Mouse (Mus musculus): ENCODE measurements around the gene Map3k20. TPM values are rescaled to one million over a fixed set of nuclear protein-coding genes. Genes with fewer than 3 reads are reported as not detected.

The Map3k20 gene
- polyA plus RNA-seq, 2 experiments: 5.6 to 7.5 TPM

DNA sequence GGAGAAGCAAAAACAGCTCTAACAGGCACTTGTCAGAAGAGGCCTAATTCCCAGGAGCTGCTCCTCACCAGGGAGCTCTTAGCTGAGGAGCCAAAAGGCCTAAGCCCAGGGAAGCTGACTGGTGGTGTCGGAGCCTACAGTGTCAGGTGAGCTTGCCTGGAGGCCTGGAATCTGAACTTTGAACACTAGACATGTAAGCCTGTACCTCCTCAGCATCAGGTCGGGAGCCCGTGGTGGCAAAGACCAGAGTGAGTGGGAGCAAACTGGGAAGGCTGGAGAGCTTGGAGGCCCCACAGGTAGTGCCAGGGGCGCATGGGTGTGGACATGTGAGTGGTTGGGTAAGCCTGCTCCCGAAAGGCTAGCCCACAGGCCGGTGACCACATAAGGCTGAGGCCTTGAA, 37.6 kb upstream of the Map3k20 start:
- H3K9ac ChIP-seq (replicated peaks): no peak overlapping the region
- no peaks in the 10 kb centered on the region for H3K4me1 ChIP-seq (replicated peaks; ENCODE audit: control insufficient read depth in 2 of 2, insufficient read depth in 2 of 2, low read length in 1 of 2)
- no peak for DNase-seq (ENCODE audit: low read depth in 3 of 3, low spot score in 3 of 3)
- no peak for TF ChIP-seq CTCF (IDR thresholded peaks at IDR 0.05; ENCODE audit: low read depth)
- TF ChIP-seq EP300 (IDR thresholded peaks at IDR 0.05; ENCODE audit: low read depth): no peak
- H3K36me3 ChIP-seq (replicated peaks; ENCODE audit: control insufficient read depth, insufficient read depth, low read depth): no peaks in the 10 kb centered on the region
- no peaks in the 10 kb centered on the region for H3K27me3 ChIP-seq (ENCODE audit: control insufficient read depth, insufficient read depth, low read length)
- H3K4me2 ChIP-seq (ENCODE audit: low read depth): no peak overlapping the region
- H3K9me3 ChIP-seq (ENCODE audit: control insufficient read depth, low read length): no peaks in the 10 kb centered on the region
- WGBS (ENCODE audit: insufficient replicate concordance): 71% methylated on average over 6 of the region's 6 CpGs
- no peak for ATAC-seq (ENCODE audit: insufficient read depth)
- H3K27ac ChIP-seq: no peak overlapping the region
- H3K4me3 ChIP-seq (ENCODE audit: insufficient read depth in 1 of 2, low read depth in 2 of 2, low read length in 2 of 2): no peak overlapping the region

DNA sequence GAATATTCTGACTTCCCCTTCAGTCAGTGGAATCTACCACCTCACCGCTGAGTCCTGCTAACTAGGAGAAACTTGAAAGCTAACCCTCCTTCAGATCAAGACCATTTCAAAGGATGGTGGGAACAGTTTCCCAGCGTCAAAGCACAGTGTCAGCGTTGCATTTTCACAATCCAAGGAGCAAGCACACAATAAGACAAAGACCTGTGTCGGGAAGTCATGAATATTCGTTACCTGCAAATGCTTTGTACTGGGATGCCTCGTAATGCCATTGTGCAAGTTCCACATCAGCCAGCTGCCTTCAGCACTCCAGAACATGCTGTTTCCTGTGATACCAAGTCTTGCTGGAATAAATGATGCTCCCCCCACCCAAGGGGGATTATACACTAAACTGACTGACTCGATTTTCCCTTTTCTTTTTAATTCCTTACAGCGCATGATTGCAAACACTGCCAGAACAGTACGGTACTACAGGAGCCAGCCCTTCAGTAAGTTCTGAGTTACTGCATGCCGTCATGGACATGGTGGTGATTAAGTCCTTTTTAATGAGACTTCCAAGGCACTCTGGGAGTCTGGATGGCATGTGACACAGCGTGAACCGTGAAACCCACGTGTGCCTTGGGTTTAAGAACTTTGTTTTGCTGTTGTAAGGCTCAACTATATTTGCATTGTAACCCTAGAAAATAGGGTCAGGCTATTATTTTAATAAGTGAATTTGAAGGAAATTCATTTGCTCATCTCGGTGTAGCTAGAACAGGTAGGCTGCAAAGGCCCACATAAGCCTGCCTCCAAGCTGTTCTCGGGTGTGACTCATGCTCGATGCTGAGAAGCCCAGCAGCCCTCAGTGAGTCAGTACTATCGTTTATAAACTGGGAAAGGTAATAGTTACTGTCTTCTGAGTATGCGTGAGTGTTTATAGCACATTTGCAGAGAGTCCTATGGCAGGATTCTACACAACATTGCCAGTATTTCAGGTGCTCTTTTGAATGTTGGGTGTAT, 32.6 kb upstream of the Map3k20 start:
- Histone ChIP-seq H3K4me1 (replicated peaks; ENCODE audit: control insufficient read depth in 2 of 2, insufficient read depth in 2 of 2, low read length in 1 of 2) (no peaks in the 10 kb centered on the region), H3K9ac (replicated peaks) (no peak overlapping the region), H3K36me3 (replicated peaks; ENCODE audit: control insufficient read depth, insufficient read depth, low read depth) (no peaks in the 10 kb centered on the region), H3K27me3 (ENCODE audit: control insufficient read depth, insufficient read depth, low read length) (no peaks in the 10 kb centered on the region), H3K4me2 (ENCODE audit: low read depth) (no peak overlapping the region), H3K27ac (no peak overlapping the region), H3K9me3 (ENCODE audit: control insufficient read depth, low read length) (no peaks in the 10 kb centered on the region), H3K4me3 (ENCODE audit: insufficient read depth in 1 of 2, low read depth in 2 of 2, low read length in 2 of 2) (no peak overlapping the region)
- WGBS (ENCODE audit: insufficient replicate concordance): 66% methylated on average over 18 of the region's 18 CpGs
- no peak for TF ChIP-seq EP300 (IDR thresholded peaks at IDR 0.05; ENCODE audit: low read depth)
- no peak for TF ChIP-seq CTCF (IDR thresholded peaks at IDR 0.05; ENCODE audit: low read depth)
- ATAC-seq (ENCODE audit: insufficient read depth): no peak
- DNase-seq (ENCODE audit: low read depth in 3 of 3, low spot score in 3 of 3): no peak

DNA sequence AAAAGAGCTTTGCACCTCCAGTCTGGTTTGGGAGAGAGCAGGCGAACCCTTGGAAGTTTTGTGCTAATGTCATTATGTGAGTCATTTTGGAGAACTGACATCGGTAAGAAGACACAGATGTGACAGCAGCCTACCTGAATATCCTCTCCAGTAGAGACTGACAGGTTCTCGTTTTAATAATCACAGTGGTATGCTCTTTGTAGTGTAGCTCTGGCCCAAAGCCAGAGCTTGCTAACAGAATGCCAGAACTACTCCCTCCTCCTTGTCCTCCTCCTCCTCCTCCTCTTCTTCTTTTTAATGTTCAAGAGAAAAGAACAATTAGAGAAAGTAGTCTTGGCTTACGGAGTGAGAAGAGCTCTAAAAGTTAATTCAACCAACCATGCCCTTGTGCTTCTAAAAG, 31.6 kb upstream of the Map3k20 start:
- Histone ChIP-seq H3K4me2 (ENCODE audit: low read depth) (no peak overlapping the region), H3K36me3 (replicated peaks; ENCODE audit: control insufficient read depth, insufficient read depth, low read depth) (no peaks in the 10 kb centered on the region), H3K4me3 (ENCODE audit: insufficient read depth in 1 of 2, low read depth in 2 of 2, low read length in 2 of 2) (no peak overlapping the region), H3K9ac (replicated peaks) (no peak overlapping the region), H3K9me3 (ENCODE audit: control insufficient read depth, low read length) (no peaks in the 10 kb centered on the region), H3K27me3 (ENCODE audit: control insufficient read depth, insufficient read depth, low read length) (no peaks in the 10 kb centered on the region), H3K4me1 (replicated peaks; ENCODE audit: control insufficient read depth in 2 of 2, insufficient read depth in 2 of 2, low read length in 1 of 2) (no peaks in the 10 kb centered on the region), H3K27ac (no peak overlapping the region)
- TF ChIP-seq EP300 (IDR thresholded peaks at IDR 0.05; ENCODE audit: low read depth): no peak
- no peak for TF ChIP-seq CTCF (IDR thresholded peaks at IDR 0.05; ENCODE audit: low read depth)
- WGBS (ENCODE audit: insufficient replicate concordance): 66% methylated on average over 4 of the region's 4 CpGs
- DNase-seq (ENCODE audit: low read depth in 3 of 3, low spot score in 3 of 3) (no peak), ATAC-seq (ENCODE audit: insufficient read depth) (no peak)

DNA sequence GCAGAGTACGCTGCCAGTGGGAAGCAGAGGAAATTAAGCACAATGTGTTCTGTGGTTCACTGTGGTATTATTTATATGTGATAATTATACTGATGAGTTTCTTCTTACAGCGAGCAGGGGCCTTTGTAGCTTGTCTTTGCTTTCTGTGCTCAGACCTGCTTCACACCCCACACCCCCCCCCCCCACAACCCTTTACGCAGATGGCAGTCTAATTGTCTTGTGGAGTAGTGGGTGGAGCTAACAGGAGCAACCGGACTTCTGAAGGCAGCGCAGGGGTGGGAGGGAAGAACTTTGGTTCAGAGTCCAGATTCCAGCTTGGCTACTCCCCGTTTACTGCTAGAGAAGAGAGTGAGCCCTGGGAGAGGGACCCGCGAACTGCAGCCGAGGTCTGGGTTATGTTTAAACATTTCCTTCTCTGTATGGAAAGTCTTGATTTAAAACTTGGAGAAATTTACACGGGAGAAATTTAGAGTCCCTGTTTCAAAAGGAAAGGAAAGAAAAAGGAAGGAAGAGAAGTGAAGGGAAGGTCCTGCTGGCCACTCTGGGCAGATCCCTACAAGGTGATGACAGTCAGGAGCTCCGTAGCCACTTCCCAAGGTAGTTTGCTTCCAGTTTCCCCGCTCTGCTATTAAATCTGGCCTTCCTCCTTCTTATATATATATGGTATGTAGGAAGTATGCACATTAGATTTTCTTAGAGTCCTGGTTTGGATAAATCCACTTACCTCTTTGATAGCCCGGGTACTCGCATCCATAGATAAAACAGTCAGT, 30.4 kb upstream of the Map3k20 start:
- TF ChIP-seq EP300 (IDR thresholded peaks at IDR 0.05; ENCODE audit: low read depth) (no peak), CTCF (IDR thresholded peaks at IDR 0.05; ENCODE audit: low read depth) (no peak)
- Histone ChIP-seq H3K27me3 (ENCODE audit: control insufficient read depth, insufficient read depth, low read length) (no peaks in the 10 kb centered on the region), H3K9ac (replicated peaks) (no peak overlapping the region), H3K4me1 (replicated peaks; ENCODE audit: control insufficient read depth in 2 of 2, insufficient read depth in 2 of 2, low read length in 1 of 2) (no peaks in the 10 kb centered on the region), H3K36me3 (replicated peaks; ENCODE audit: control insufficient read depth, insufficient read depth, low read depth) (no peaks in the 10 kb centered on the region), H3K4me2 (ENCODE audit: low read depth) (no peak overlapping the region; the same call in 1 of the 2 replicates), H3K27ac (no peak overlapping the region), H3K9me3 (ENCODE audit: control insufficient read depth, low read length) (no peaks in the 10 kb centered on the region), H3K4me3 (ENCODE audit: insufficient read depth in 1 of 2, low read depth in 2 of 2, low read length in 2 of 2) (no peak overlapping the region)
- peak in 2 of 3 experiments; percentile 6 to 11 for DNase-seq (ENCODE audit: low read depth in 3 of 3, low spot score in 3 of 3)
- 44% methylated on average over 14 of the region's 14 CpGs for WGBS (ENCODE audit: insufficient replicate concordance)
- ATAC-seq (ENCODE audit: insufficient read depth): no peak

DNA sequence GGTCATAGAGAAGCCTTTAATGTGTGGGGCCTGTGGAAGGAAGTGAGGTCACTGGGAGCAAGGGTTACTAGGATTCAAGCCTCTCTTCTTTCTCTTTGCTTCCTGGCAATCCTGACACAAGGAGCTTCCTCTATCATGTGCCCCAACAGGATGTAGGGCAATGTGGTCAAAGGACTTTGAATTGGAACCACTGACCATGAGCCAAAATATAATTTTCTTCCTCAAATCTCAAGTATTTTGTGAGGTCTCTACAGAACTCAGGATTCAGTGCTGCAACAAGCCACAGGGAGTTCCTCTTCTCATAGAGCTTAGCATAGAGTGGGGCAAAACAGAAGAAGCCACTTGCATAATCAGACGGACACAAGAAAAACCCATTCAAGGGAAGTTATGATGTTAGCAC, 24.7 kb upstream of the Map3k20 start:
- peaks cover 0 to 2% of the 10 kb centered on the region in 2 experiments; a peak in 1 of 4 replicates for H3K4me1 ChIP-seq (replicated peaks; ENCODE audit: control insufficient read depth in 2 of 2, insufficient read depth in 2 of 2, low read length in 1 of 2)
- no peak for ATAC-seq (ENCODE audit: insufficient read depth)

More for the DNA sequence above, 24.7 kb upstream of the Map3k20 start:
- H3K27me3 ChIP-seq (ENCODE audit: control insufficient read depth, insufficient read depth, low read length): no peaks in the 10 kb centered on the region
- H3K36me3 ChIP-seq (replicated peaks; ENCODE audit: control insufficient read depth, insufficient read depth, low read depth): no peaks in the 10 kb centered on the region
- no peak overlapping the region for H3K27ac ChIP-seq
- H3K4me3 ChIP-seq (ENCODE audit: insufficient read depth in 1 of 2, low read depth in 2 of 2, low read length in 2 of 2): no peak overlapping the region
- WGBS (ENCODE audit: insufficient replicate concordance): 26% methylated on average over 1 of the region's 1 CpGs
- DNase-seq (ENCODE audit: low read depth in 3 of 3, low spot score in 3 of 3): peak in 1 of 3 experiments; percentile 9
- TF ChIP-seq CTCF (IDR thresholded peaks at IDR 0.05; ENCODE audit: low read depth) (no peak), EP300 (IDR thresholded peaks at IDR 0.05; ENCODE audit: low read depth) (no peak)
- no peaks in the 10 kb centered on the region for H3K9me3 ChIP-seq (ENCODE audit: control insufficient read depth, low read length)
- H3K9ac ChIP-seq (replicated peaks): no peak overlapping the region
- H3K4me2 ChIP-seq (ENCODE audit: low read depth): no peak overlapping the region

All from liver, embryonic 14.5 days (tissue).